Mouse (Mus musculus) hindbrain, postnatal 0 days (tissue): ENCODE measurements around the gene Mipol1. TPM values are rescaled to one million over a fixed set of nuclear protein-coding genes. Genes with fewer than 3 reads are reported as not detected.
A peak's percentile ranks its signal among the peaks of the same experiment; 100 is the strongest.

ENCODE experiments used
- ATAC-seq: fragments of 200-750 bp; cut with Nextera tagmentation; 2 replicates; pipeline ENCODE4 v1.8.0; 2017; ENCODE audit warnings: mild to moderate bottlenecking, moderate TSS enrichment, moderate library complexity
- DNase-seq: peaks from one replicate; pipeline ENCODE4 v3.0.0-alpha.2; 2015; ENCODE audit warnings: low spot score
- H3K27ac ChIP-seq: fragments of 300-500 bp; sonication (generic); 2 replicates; pipeline ENCODE4 v1.5.1; 2014; ENCODE audit warnings: mild to moderate bottlenecking
- H3K27me3 ChIP-seq: fragments of 300-500 bp; sonication (generic); 2 replicates; pipeline ENCODE4 v1.6.1; 2014; ENCODE audit warnings: low read length, mixed read lengths; ENCODE audit not compliant: insufficient read depth
- H3K36me3 ChIP-seq: fragments of 300-500 bp; sonication (generic); 2 replicates; pipeline ENCODE4 v1.6.1; 2014; ENCODE audit warnings: low read length, mixed read lengths; ENCODE audit not compliant: insufficient read depth
- H3K4me1 ChIP-seq: fragments of 300-500 bp; sonication (generic); 2 replicates; pipeline ENCODE4 v1.6.1; 2014; ENCODE audit warnings: antibody characterized with exemption, low read length, mixed read lengths; ENCODE audit not compliant: insufficient read depth
- H3K4me2 ChIP-seq: fragments of 300-500 bp; sonication (generic); 2 replicates; pipeline ENCODE4 v1.6.1; 2014; ENCODE audit warnings: low read depth, mild to moderate bottlenecking, low read length, moderate library complexity, mixed read lengths
- H3K4me3 ChIP-seq: fragments of 300-500 bp; sonication (generic); 2 replicates; pipeline ENCODE4 v1.5.1; 2014; ENCODE audit warnings: low read length
- H3K9ac ChIP-seq: fragments of 300-500 bp; sonication (generic); replicated peaks from 2 replicates; pipeline ENCODE4 v1.6.1; 2014; ENCODE audit warnings: mild to moderate bottlenecking, low read length, moderate library complexity, mixed read lengths
- H3K9me3 ChIP-seq: fragments of 300-500 bp; sonication (generic); 2 replicates; pipeline ENCODE4 v1.6.1; 2016; ENCODE audit warnings: low read length, mixed read lengths
- CTCF ChIP-seq: IDR thresholded peaks from 2 replicates; pipeline ENCODE4 v1.5.1; 2016; ENCODE audit warnings: antibody characterized with exemption, control low read depth, low read depth
- WGBS: fragments of 180-500 bp; shearing (Covaris S2); extraction: QIAGEN DNeasy Blood & Tissue Kit; methylation state at CpG from one replicate; pipeline ENCODE4 v1.1.7; 2014; 5-methylcytosine and 5-hydroxymethylcytosine counted together
- polyA plus RNA-seq: library from polyadenylated mRNA; unstranded; fragments of >200 nt; fragmentation: Nextera tagmentation; extraction: Ambion mirVana; gene quantifications from 2 replicates; pipeline ENCODE4 v1.2.1, GENCODE M21; 2015
- total RNA-seq: library from RNA; depleted of rRNA; stranded (reverse); fragments of >200 nt; gene quantifications from 2 replicates; pipeline ENCODE4 v1.2.3, GENCODE M21; 2014

The Mipol1 gene
- total and polyA plus RNA-seq, 2 experiments from 2014 or later: 4.5 to 6.3 TPM

- H3K4me1 ChIP-seq: no peaks in the 10 kb centered on the region
- no peak overlapping the region for H3K27ac ChIP-seq
- TF ChIP-seq CTCF: no peak
- no peak overlapping the region for H3K4me2 ChIP-seq
- H3K9ac ChIP-seq: no peak overlapping the region
- no peaks in the 10 kb centered on the region for H3K9me3 ChIP-seq
- ATAC-seq (no peak), DNase-seq (no peak)
- 52% methylated on average over 6 of the region's 6 CpGs for WGBS
- no peaks in the 10 kb centered on the region for H3K27me3 ChIP-seq
- H3K4me3 ChIP-seq: no peak overlapping the region
- no peaks in the 10 kb centered on the region for H3K36me3 ChIP-seq
Measured at GRCm38 (mm10) chr12:57382797-57383196, 152.6 kb downstream of the Mipol1 start.

GRCm38 (mm10) chr12:57387588-57388292, 157.5 kb downstream of the Mipol1 start:
- Histone ChIP-seq H3K4me2 (no peak overlapping the region), H3K27me3 (no peaks in the 10 kb centered on the region), H3K9ac (no peak overlapping the region), H3K9me3 (no peaks in the 10 kb centered on the region), H3K4me3 (no peak overlapping the region), H3K4me1 (no peaks in the 10 kb centered on the region), H3K27ac (no peak overlapping the region), H3K36me3 (no peaks in the 10 kb centered on the region)
- no peak for DNase-seq
- no peak for ATAC-seq
- no peak for TF ChIP-seq CTCF
- WGBS: 88% methylated on average over 2 of the region's 2 CpGs

- Histone ChIP-seq H3K27me3 (no peaks in the 10 kb centered on the region), H3K9me3 (no peaks in the 10 kb centered on the region), H3K36me3 (no peaks in the 10 kb centered on the region), H3K9ac (no peak overlapping the region), H3K4me1 (no peaks in the 10 kb centered on the region), H3K4me2 (no peak overlapping the region), H3K4me3 (no peak overlapping the region), H3K27ac (no peak overlapping the region)
- ATAC-seq (peak; percentile 43; the same call in 1 of the 2 replicates), DNase-seq (peak; percentile 5)
- WGBS: 44% methylated on average over 4 of the region's 4 CpGs
- no peak for TF ChIP-seq CTCF
Measured at GRCm38 (mm10) chr12:57399547-57399946, 169.3 kb downstream of the Mipol1 start.

- no peaks in the 10 kb centered on the region for H3K36me3 ChIP-seq
- 35% methylated on average over 4 of the region's 4 CpGs for WGBS
- no peak for TF ChIP-seq CTCF
- no peaks in the 10 kb centered on the region for H3K4me1 ChIP-seq
- no peak overlapping the region for H3K9ac ChIP-seq
- no peak overlapping the region for H3K4me3 ChIP-seq
- no peaks in the 10 kb centered on the region for H3K27me3 ChIP-seq
- no peak for ATAC-seq
- H3K4me2 ChIP-seq: no peak overlapping the region
- DNase-seq: no peak
- H3K27ac ChIP-seq: no peak overlapping the region
- no peaks in the 10 kb centered on the region for H3K9me3 ChIP-seq
Measured at GRCm38 (mm10) chr12:57400186-57400585, 170.0 kb downstream of the Mipol1 start.

GRCm38 (mm10) chr12:57401126-57401525, 170.9 kb downstream of the Mipol1 start:
- H3K36me3 ChIP-seq: no peaks in the 10 kb centered on the region
- ATAC-seq: no peak
- H3K4me2 ChIP-seq: no peak overlapping the region
- no peak overlapping the region for H3K27ac ChIP-seq
- H3K4me1 ChIP-seq: no peaks in the 10 kb centered on the region
- WGBS: 40% methylated on average over 7 of the region's 7 CpGs
- DNase-seq: peak; percentile 15
- no peaks in the 10 kb centered on the region for H3K27me3 ChIP-seq
- H3K9ac ChIP-seq: no peak overlapping the region
- H3K4me3 ChIP-seq: no peak overlapping the region
- H3K9me3 ChIP-seq: no peaks in the 10 kb centered on the region
- TF ChIP-seq CTCF: no peak

GRCm38 (mm10) chr12:57402360-57402759, 172.1 kb downstream of the Mipol1 start:
- ATAC-seq: no peak
- no peak for DNase-seq
- Histone ChIP-seq H3K4me2 (no peak overlapping the region), H3K27me3 (no peaks in the 10 kb centered on the region), H3K9me3 (no peaks in the 10 kb centered on the region), H3K36me3 (no peaks in the 10 kb centered on the region), H3K4me3 (no peak overlapping the region), H3K4me1 (no peaks in the 10 kb centered on the region), H3K27ac (no peak overlapping the region), H3K9ac (no peak overlapping the region)
- TF ChIP-seq CTCF: no peak
- 84% methylated on average over 6 of the region's 6 CpGs for WGBS

GRCm38 (mm10) chr12:57409976-57410375, 179.7 kb downstream of the Mipol1 start:
- Histone ChIP-seq H3K4me2 (no peak overlapping the region), H3K27me3 (no peaks in the 10 kb centered on the region), H3K36me3 (no peaks in the 10 kb centered on the region), H3K9ac (no peak overlapping the region), H3K4me3 (no peak overlapping the region), H3K4me1 (no peaks in the 10 kb centered on the region), H3K27ac (no peak overlapping the region), H3K9me3 (no peaks in the 10 kb centered on the region)
- TF ChIP-seq CTCF: no peak
- DNase-seq (no peak), ATAC-seq (no peak)
